Mouse (Mus musculus): ENCODE measurements around the gene Zfp683. TPM values are rescaled to one million over a fixed set of nuclear protein-coding genes. Genes with fewer than 3 reads are reported as not detected.

Zfp683 gene
- polyA plus RNA-seq, 1 experiment from 2014 or later = not detected

DNA sequence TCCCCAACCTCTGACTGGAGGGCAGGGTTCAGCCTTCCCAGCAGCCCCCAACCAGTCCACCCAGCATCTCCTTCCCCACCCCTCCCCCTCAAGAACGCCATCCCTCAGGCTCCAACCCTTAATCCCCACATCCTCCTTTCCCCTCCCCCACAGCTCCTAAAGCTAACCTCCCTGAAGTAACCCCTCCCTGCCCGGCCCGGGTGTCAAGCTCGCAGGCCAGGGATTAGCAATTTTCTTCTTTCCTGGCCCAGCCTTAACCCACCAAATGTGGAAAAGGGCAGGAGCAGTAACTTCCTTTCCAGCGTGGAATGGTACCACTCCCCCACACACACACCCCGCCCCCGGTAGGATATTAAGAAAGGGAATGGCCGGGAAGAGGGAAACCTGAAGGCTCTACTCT is 36.9 kb upstream of the Zfp683 start:
- peak; percentile 78 for DNase-seq (ENCODE audit: low spot score)
- no peak for ATAC-seq (replicated peaks; ENCODE audit: insufficient number of reproducible peaks, low FRiP score, low TSS enrichment, low read depth)
- Histone ChIP-seq H3K27ac (replicated peaks; ENCODE audit: low read depth, low read length) (peak overlapping the region; percentile 54), H3K9me3 (replicated peaks; ENCODE audit: control insufficient read depth, low read length) (no peaks in the 10 kb centered on the region), H3K36me3 (replicated peaks; ENCODE audit: control insufficient read depth, insufficient read depth, low read depth, low read length) (no peaks in the 10 kb centered on the region), H3K27me3 (ENCODE audit: control insufficient read depth, insufficient read depth, low read length) (no peaks in the 10 kb centered on the region), H3K4me1 (ENCODE audit: control insufficient read depth, insufficient read depth, low read length) (peaks cover 19% of the 10 kb centered on the region), H3K4me2 (ENCODE audit: low read depth, low read length) (peak overlapping the region; percentile 62), H3K4me3 (ENCODE audit: low read depth, low read length) (peak overlapping the region; percentile 41), H3K9ac (replicated peaks; ENCODE audit: low read length) (peak overlapping the region; percentile 42)
- 2% methylated on average over 8 of the region's 8 CpGs for WGBS

DNA sequence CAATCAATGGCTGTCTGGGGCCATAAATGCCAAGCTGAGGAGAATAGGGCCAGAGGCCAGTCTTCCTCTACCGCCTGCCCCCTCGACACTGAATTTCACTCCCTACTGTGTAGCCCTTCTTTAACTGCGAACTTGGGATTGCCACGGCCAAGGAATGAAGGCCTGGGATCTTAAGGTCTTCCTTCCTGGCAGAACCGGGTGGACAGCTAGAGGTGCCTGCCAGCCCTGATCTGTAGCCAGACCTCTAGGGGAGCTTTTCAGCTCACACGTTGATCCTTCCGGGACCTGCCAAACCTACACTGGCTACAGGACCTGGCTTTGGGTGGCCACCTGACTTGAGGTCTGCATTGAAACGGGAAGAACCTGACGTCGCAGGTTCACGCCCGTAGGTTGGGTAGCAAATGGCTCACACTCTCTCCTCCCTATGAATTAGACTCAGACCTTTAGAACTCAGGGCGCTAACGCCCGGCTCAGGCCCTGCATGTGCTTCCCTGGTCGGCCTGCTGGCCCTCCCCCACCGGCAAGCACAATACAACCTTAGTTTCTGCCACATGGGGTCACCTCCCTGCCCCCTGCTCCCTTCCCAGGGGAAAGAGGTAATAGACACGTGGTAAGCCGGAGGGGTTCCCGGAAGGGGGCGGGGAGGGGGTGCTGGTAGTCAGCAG is 36.3 kb upstream of the Zfp683 start:
- Histone ChIP-seq H3K27me3 (ENCODE audit: control insufficient read depth, insufficient read depth, low read length) (no peaks in the 10 kb centered on the region), H3K4me1 (ENCODE audit: control insufficient read depth, insufficient read depth, low read length) (peaks cover 17% of the 10 kb centered on the region), H3K9me3 (replicated peaks; ENCODE audit: control insufficient read depth, low read length) (no peaks in the 10 kb centered on the region), H3K9ac (replicated peaks; ENCODE audit: low read length) (peak overlapping the region; percentile 42), H3K27ac (replicated peaks; ENCODE audit: low read depth, low read length) (peak overlapping the region; percentile 54), H3K4me2 (ENCODE audit: low read depth, low read length) (peak overlapping the region; percentile 62), H3K4me3 (ENCODE audit: low read depth, low read length) (peak overlapping the region; percentile 41), H3K36me3 (replicated peaks; ENCODE audit: control insufficient read depth, insufficient read depth, low read depth, low read length) (no peaks in the 10 kb centered on the region)
- no peak for ATAC-seq (replicated peaks; ENCODE audit: insufficient number of reproducible peaks, low FRiP score, low TSS enrichment, low read depth)
- DNase-seq (ENCODE audit: low spot score) = peak; percentile 70
- 1% methylated on average over 21 of the region's 21 CpGs for WGBS

DNA sequence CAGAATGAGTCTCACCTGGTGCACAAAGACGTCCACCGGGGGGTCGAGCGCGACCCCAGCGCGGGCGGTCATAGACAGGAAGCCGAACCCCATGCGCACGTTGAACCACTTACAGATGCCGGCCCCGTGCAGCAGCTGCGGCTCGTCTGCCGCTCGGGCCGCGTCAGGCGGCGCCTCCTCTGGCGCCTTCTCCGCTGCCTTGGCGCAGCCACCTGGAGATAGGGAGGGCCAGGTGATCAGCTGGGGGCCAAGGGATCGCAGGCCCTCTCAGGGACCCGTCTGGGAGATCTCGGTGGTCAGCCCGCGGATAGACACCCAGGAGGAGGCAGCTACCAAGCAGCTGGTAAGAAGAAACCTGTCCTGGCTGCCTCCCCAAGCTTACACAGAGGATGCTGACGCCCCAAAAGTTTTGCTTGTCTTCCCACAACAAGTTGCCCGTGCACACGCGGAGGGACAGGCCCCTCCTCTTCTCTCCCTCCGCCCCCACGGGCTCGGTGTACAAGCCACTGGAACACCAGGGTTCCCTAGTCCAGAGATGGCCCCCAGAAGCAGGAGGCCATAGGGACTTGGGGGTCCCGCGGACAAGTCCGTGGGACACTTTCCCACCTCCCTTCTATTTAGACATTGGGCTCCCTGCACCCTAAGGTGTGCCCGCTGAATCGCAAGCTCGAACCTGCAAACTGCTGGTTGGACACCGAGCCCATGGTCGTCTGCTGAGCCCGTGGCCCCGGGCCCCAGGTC is 35.4 kb upstream of the Zfp683 start:
- no peak for ATAC-seq (replicated peaks; ENCODE audit: insufficient number of reproducible peaks, low FRiP score, low TSS enrichment, low read depth)
- WGBS = under 1% methylated on average over 46 of the region's 46 CpGs
- no peaks in the 10 kb centered on the region for H3K9me3 ChIP-seq (replicated peaks; ENCODE audit: control insufficient read depth, low read length)

DNA sequence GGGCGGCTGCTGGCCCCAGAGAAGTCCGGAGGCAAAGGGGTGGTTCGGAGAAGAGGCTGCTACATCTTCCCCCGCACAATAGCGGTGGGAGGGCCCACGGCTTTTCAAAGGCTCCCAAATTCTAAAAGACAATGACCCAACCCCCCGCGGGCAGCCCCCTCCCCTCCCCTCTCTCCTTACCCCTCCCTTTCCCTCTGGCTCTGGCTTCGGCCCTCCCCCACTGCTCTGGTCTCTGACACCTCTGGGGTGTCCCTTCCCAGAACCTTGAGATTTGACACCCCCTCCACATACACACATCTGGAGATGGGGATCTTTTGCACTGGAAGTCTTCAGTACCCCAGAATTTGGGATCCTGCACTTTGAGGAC is 34.9 kb upstream of the Zfp683 start, which contains the start of gene Lin28a:
TSS of gene Lin28a (minus strand) at position 63 of the 367 bp plus-strand sequence.
- peak within 1 kb of the TSS; percentile 42 for H3K9ac ChIP-seq (replicated peaks; ENCODE audit: low read length)
- WGBS = 0% methylated on average over 9 of the region's 9 CpGs
- H3K36me3 ChIP-seq (replicated peaks; ENCODE audit: control insufficient read depth, insufficient read depth, low read depth, low read length) = no peaks in the 10 kb centered on the region
- H3K27me3 ChIP-seq (ENCODE audit: control insufficient read depth, insufficient read depth, low read length) = no peaks in the 10 kb centered on the region
- DNase-seq (ENCODE audit: low spot score) (peak; percentile 54), ATAC-seq (replicated peaks; ENCODE audit: insufficient number of reproducible peaks, low FRiP score, low TSS enrichment, low read depth) (0 out of 2 replicates have a peak, but pooled peaks have one; percentile 25)
- H3K4me3 ChIP-seq (ENCODE audit: low read depth, low read length) = peak within 1 kb of the TSS; percentile 41
- H3K4me2 ChIP-seq (ENCODE audit: low read depth, low read length) = peak within 1 kb of the TSS; percentile 62
- peak within 1 kb of the TSS; percentile 54 for H3K27ac ChIP-seq (replicated peaks; ENCODE audit: low read depth, low read length)
- H3K4me1 ChIP-seq (ENCODE audit: control insufficient read depth, insufficient read depth, low read length) = peaks cover 17% of the 10 kb centered on the region
- H3K9me3 ChIP-seq (replicated peaks; ENCODE audit: control insufficient read depth, low read length) = no peaks in the 10 kb centered on the region

More for the DNA sequence above, 35.4 kb upstream of the Zfp683 start:
- Histone ChIP-seq H3K27ac (replicated peaks; ENCODE audit: low read depth, low read length) (peak overlapping the region; percentile 54), H3K4me2 (ENCODE audit: low read depth, low read length) (peak overlapping the region; percentile 62), H3K27me3 (ENCODE audit: control insufficient read depth, insufficient read depth, low read length) (no peaks in the 10 kb centered on the region), H3K9ac (replicated peaks; ENCODE audit: low read length) (peak overlapping the region; percentile 42), H3K36me3 (replicated peaks; ENCODE audit: control insufficient read depth, insufficient read depth, low read depth, low read length) (no peaks in the 10 kb centered on the region), H3K4me3 (ENCODE audit: low read depth, low read length) (peak overlapping the region; percentile 41), H3K4me1 (ENCODE audit: control insufficient read depth, insufficient read depth, low read length) (peaks cover 17% of the 10 kb centered on the region)
- peak; percentile 75 for DNase-seq (ENCODE audit: low spot score)

DNA sequence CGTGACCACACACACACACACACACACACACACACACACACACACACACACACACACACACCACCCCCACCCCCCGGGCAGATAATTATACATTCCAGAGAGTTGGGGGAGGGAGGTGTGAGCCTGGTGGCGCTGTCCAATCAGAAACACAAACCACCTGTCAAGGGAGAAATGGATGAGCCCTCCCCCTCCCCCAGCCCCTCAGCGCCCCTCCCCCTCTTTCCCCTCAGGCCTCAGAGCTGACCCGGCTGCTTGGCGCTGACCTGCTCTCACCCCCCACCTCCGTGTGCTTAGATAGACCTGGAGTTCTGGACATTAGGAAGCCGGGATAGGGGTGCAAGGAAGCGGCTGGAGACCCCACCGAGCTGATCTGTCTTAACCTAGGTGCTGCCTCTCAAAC is 34.4 kb upstream of the Zfp683 start:
- Histone ChIP-seq H3K36me3 (replicated peaks; ENCODE audit: control insufficient read depth, insufficient read depth, low read depth, low read length) (no peaks in the 10 kb centered on the region), H3K4me3 (ENCODE audit: low read depth, low read length) (no peak overlapping the region; the same call in 1 of the 2 replicates), H3K27me3 (ENCODE audit: control insufficient read depth, insufficient read depth, low read length) (no peaks in the 10 kb centered on the region), H3K4me2 (ENCODE audit: low read depth, low read length) (peak overlapping the region; percentile 5), H3K27ac (replicated peaks; ENCODE audit: low read depth, low read length) (no peak overlapping the region), H3K9ac (replicated peaks; ENCODE audit: low read length) (no peak overlapping the region), H3K4me1 (ENCODE audit: control insufficient read depth, insufficient read depth, low read length) (peaks cover 17% of the 10 kb centered on the region), H3K9me3 (replicated peaks; ENCODE audit: control insufficient read depth, low read length) (no peaks in the 10 kb centered on the region)
- peak; percentile 71 for DNase-seq (ENCODE audit: low spot score)
- ATAC-seq (replicated peaks; ENCODE audit: insufficient number of reproducible peaks, low FRiP score, low TSS enrichment, low read depth) = no peak
- WGBS = 0% methylated on average over 9 of the region's 10 CpGs

DNA sequence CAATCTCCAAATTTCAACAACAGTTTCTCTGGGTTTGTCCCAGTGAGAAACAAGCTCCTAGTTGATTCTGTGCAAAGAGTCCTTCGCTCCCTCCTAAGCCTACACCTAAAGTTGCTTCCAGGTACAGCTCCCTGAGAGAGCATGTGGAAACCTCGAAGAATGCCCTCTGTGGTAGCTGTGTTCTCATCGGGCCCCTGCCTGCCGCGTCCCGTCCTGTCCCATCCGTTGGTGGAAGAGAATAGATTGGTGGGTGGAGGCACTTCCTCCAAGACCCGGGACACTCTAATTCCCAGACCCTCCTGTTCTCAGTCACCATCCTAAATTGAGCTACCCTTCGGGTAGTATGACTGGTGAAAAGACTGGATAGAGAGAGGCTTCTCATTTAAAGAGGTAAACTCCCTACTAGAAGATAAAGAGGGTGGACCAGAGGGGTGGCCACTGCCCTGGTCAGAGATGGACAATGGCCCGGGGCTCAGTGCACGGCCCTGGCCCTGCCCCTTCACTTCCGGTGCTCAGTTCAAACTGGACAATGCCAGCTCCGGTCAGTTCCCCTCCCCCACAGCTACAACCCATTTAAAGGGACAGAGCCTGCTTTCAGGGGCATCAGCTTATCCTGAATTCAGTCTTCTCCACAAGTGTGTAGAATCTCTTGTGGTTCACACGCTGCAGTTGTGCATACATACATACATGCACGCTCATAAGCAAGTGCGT is 33.8 kb upstream of the Zfp683 start:
- H3K27ac ChIP-seq (replicated peaks; ENCODE audit: low read depth, low read length) = no peak overlapping the region
- no peaks in the 10 kb centered on the region for H3K9me3 ChIP-seq (replicated peaks; ENCODE audit: control insufficient read depth, low read length)
- no peaks in the 10 kb centered on the region for H3K36me3 ChIP-seq (replicated peaks; ENCODE audit: control insufficient read depth, insufficient read depth, low read depth, low read length)
- H3K27me3 ChIP-seq (ENCODE audit: control insufficient read depth, insufficient read depth, low read length) = no peaks in the 10 kb centered on the region
- H3K4me2 ChIP-seq (ENCODE audit: low read depth, low read length) = peak overlapping the region; percentile 5
- H3K4me3 ChIP-seq (ENCODE audit: low read depth, low read length) = no peak overlapping the region; the same call in 1 of the 2 replicates
- DNase-seq (ENCODE audit: low spot score) (peak; percentile 55), ATAC-seq (replicated peaks; ENCODE audit: insufficient number of reproducible peaks, low FRiP score, low TSS enrichment, low read depth) (peak; percentile 48; the same call in 1 of the 2 replicates)
- H3K9ac ChIP-seq (replicated peaks; ENCODE audit: low read length) = no peak overlapping the region
- peaks cover 17% of the 10 kb centered on the region for H3K4me1 ChIP-seq (ENCODE audit: control insufficient read depth, insufficient read depth, low read length)
- WGBS = 3% methylated on average over 16 of the region's 16 CpGs

DNA sequence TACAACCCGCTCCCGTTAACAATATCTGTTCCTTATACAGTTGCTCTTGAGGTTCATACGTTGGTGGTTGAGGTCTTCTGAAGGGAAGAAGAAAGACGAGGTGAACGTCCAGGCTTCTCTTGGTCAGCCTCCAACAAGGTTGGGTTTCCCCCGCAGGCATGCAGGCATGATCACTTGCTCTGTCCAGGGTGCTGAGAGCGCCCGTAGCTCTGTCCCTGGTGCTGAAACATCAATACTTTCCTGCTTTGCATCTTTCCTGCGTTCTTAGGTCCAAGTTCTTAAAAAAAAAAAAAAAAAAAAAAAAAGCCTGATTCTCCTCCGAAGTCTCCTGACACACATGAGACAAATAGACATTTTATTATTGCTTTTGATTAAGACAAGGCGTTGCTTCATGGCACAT is 33.0 kb upstream of the Zfp683 start:
- Histone ChIP-seq H3K27me3 (ENCODE audit: control insufficient read depth, insufficient read depth, low read length) (no peaks in the 10 kb centered on the region), H3K4me1 (ENCODE audit: control insufficient read depth, insufficient read depth, low read length) (peaks cover 17% of the 10 kb centered on the region), H3K36me3 (replicated peaks; ENCODE audit: control insufficient read depth, insufficient read depth, low read depth, low read length) (no peaks in the 10 kb centered on the region), H3K9me3 (replicated peaks; ENCODE audit: control insufficient read depth, low read length) (no peaks in the 10 kb centered on the region), H3K27ac (replicated peaks; ENCODE audit: low read depth, low read length) (no peak overlapping the region), H3K9ac (replicated peaks; ENCODE audit: low read length) (no peak overlapping the region), H3K4me2 (ENCODE audit: low read depth, low read length) (no peak overlapping the region), H3K4me3 (ENCODE audit: low read depth, low read length) (no peak overlapping the region)
- WGBS = 4% methylated on average over 11 of the region's 11 CpGs
- ATAC-seq (replicated peaks; ENCODE audit: insufficient number of reproducible peaks, low FRiP score, low TSS enrichment, low read depth) (no peak), DNase-seq (ENCODE audit: low spot score) (peak; percentile 91)

All from embryonic facial prominence, embryonic 11.5 days (tissue).